Mouse (Mus musculus): ENCODE measurements around the gene Ube4b. TPM values are rescaled to one million over a fixed set of nuclear protein-coding genes. Genes with fewer than 3 reads are reported as not detected.

Gene Ube4b
- polyA plus RNA-seq, 1 experiment from 2014 or later = 82.8 TPM

GRCm38 (mm10) chr4:149344311-149344710, 82.2 kb downstream of the Ube4b start:
- peaks cover 74% of the 10 kb centered on the region for H3K36me3 ChIP-seq

GRCm38 (mm10) chr4:149340680-149341079, 85.9 kb downstream of the Ube4b start:
- Histone ChIP-seq H3K4me1 (0 out of 2 replicates have a peak, but pooled peaks cover 4% of the 10 kb centered on the region), H3K36me3 (peaks cover 78% of the 10 kb centered on the region), H3K9me3 (replicated peaks) (no peaks in the 10 kb centered on the region), H3K9ac (no peak overlapping the region), H3K4me2 (replicated peaks) (no peak overlapping the region), H3K4me3 (no peak overlapping the region), H3K27me3 (no peaks in the 10 kb centered on the region), H3K27ac (no peak overlapping the region)
- WGBS = 78% methylated on average over 2 of the region's 2 CpGs
- no peak for ATAC-seq (ENCODE audit: low FRiP score)

More at GRCm38 (mm10) chr4:149344311-149344710, 82.2 kb downstream of the Ube4b start:
- Histone ChIP-seq H3K27me3 (no peaks in the 10 kb centered on the region), H3K4me1 (0 out of 2 replicates have a peak, but pooled peaks cover 4% of the 10 kb centered on the region), H3K9ac (no peak overlapping the region), H3K9me3 (replicated peaks) (no peaks in the 10 kb centered on the region), H3K27ac (no peak overlapping the region), H3K4me2 (replicated peaks) (no peak overlapping the region), H3K4me3 (no peak overlapping the region)
- ATAC-seq (ENCODE audit: low FRiP score) = no peak
- WGBS = 83% methylated on average over 8 of the region's 8 CpGs

- Histone ChIP-seq H3K27ac (no peak overlapping the region), H3K36me3 (peaks cover 78% of the 10 kb centered on the region), H3K9ac (no peak overlapping the region), H3K27me3 (no peaks in the 10 kb centered on the region), H3K4me2 (replicated peaks) (no peak overlapping the region), H3K4me1 (0 out of 2 replicates have a peak, but pooled peaks cover 4% of the 10 kb centered on the region), H3K9me3 (replicated peaks) (no peaks in the 10 kb centered on the region), H3K4me3 (no peak overlapping the region)
- WGBS = 65% methylated on average over 5 of the region's 5 CpGs
- ATAC-seq (ENCODE audit: low FRiP score) = no peak
These were observed 86.9 kb downstream of the Ube4b start for GRCm38 (mm10) chr4:149339426-149340214.

DNA sequence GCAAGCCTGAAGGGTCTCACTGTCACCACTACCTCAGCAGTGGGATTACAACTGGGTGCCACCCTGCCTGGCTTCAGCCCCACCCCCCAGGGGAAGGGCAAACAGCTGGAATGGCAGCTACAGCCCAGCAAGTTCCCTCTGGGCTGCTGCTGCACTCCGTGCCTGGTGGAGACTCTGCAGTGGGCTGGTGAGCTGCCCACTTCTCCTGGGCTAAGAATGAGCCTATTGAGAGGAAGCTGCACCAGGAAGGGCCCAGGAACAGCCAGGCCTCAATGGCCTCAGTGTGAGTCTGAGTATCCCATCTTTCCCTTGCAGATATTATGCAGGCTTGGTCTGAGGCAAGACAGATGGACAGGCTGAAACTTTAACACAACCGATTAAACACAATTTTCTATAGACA, 88.4 kb downstream of the Ube4b start:
- Histone ChIP-seq H3K36me3 (peaks cover 77% of the 10 kb centered on the region), H3K9me3 (replicated peaks) (no peaks in the 10 kb centered on the region)
- WGBS = 92% methylated on average over 2 of the region's 2 CpGs

GRCm38 (mm10) chr4:149337353-149337752, 89.2 kb downstream of the Ube4b start:
- Histone ChIP-seq H3K27me3 (no peaks in the 10 kb centered on the region), H3K4me3 (no peak overlapping the region), H3K27ac (no peak overlapping the region), H3K9ac (no peak overlapping the region), H3K4me1 (0 out of 2 replicates have a peak, but pooled peaks cover 4% of the 10 kb centered on the region), H3K36me3 (peaks cover 77% of the 10 kb centered on the region), H3K4me2 (replicated peaks) (no peak overlapping the region), H3K9me3 (replicated peaks) (no peaks in the 10 kb centered on the region)
- ATAC-seq (ENCODE audit: low FRiP score) = no peak
- 91% methylated on average over 9 of the region's 9 CpGs for WGBS

More for the DNA sequence above, 88.4 kb downstream of the Ube4b start:
- no peak overlapping the region for H3K9ac ChIP-seq
- H3K4me1 ChIP-seq = 0 out of 2 replicates have a peak, but pooled peaks cover 4% of the 10 kb centered on the region
- no peak overlapping the region for H3K27ac ChIP-seq
- no peak for ATAC-seq (ENCODE audit: low FRiP score)
- H3K4me2 ChIP-seq (replicated peaks) = no peak overlapping the region
- no peaks in the 10 kb centered on the region for H3K27me3 ChIP-seq
- H3K4me3 ChIP-seq = no peak overlapping the region

- Histone ChIP-seq H3K4me3 (no peak overlapping the region), H3K27ac (no peak overlapping the region), H3K36me3 (peaks cover 75% of the 10 kb centered on the region), H3K9ac (no peak overlapping the region), H3K9me3 (replicated peaks) (no peaks in the 10 kb centered on the region), H3K4me1 (0 out of 2 replicates have a peak, but pooled peaks cover 4% of the 10 kb centered on the region), H3K4me2 (replicated peaks) (no peak overlapping the region), H3K27me3 (no peaks in the 10 kb centered on the region)
- no peak for ATAC-seq (ENCODE audit: low FRiP score)
- WGBS = 88% methylated on average over 7 of the region's 7 CpGs
These were observed 90.2 kb downstream of the Ube4b start for GRCm38 (mm10) chr4:149336302-149336701.

GRCm38 (mm10) chr4:149334881-149335280, 91.7 kb downstream of the Ube4b start:
- no peak overlapping the region for H3K9ac ChIP-seq
- no peak overlapping the region for H3K27ac ChIP-seq
- peaks cover 82% of the 10 kb centered on the region for H3K36me3 ChIP-seq
- H3K4me1 ChIP-seq = no peaks in the 10 kb centered on the region
- no peak overlapping the region for H3K4me3 ChIP-seq
- ATAC-seq (ENCODE audit: low FRiP score) = no peak
- no peaks in the 10 kb centered on the region for H3K9me3 ChIP-seq (replicated peaks)
- no peaks in the 10 kb centered on the region for H3K27me3 ChIP-seq
- H3K4me2 ChIP-seq (replicated peaks) = no peak overlapping the region
- WGBS = 95% methylated on average over 11 of the region's 11 CpGs

- H3K27ac ChIP-seq = no peak overlapping the region
- H3K36me3 ChIP-seq = peaks cover 93% of the 10 kb centered on the region
- no peak overlapping the region for H3K4me2 ChIP-seq (replicated peaks)
- no peak overlapping the region for H3K4me3 ChIP-seq
- ATAC-seq (ENCODE audit: low FRiP score) = no peak
- no peaks in the 10 kb centered on the region for H3K27me3 ChIP-seq
- no peaks in the 10 kb centered on the region for H3K9me3 ChIP-seq (replicated peaks)
- WGBS = 89% methylated on average over 7 of the region's 7 CpGs
- no peaks in the 10 kb centered on the region for H3K4me1 ChIP-seq
- no peak overlapping the region for H3K9ac ChIP-seq
These were observed 93.8 kb downstream of the Ube4b start for GRCm38 (mm10) chr4:149332726-149333125.

GRCm38 (mm10) chr4:149330495-149330894, 96.1 kb downstream of the Ube4b start:
- no peak overlapping the region for H3K9ac ChIP-seq
- H3K4me1 ChIP-seq = no peaks in the 10 kb centered on the region
- no peaks in the 10 kb centered on the region for H3K9me3 ChIP-seq (replicated peaks)
- H3K36me3 ChIP-seq = peaks cover 78% of the 10 kb centered on the region
- H3K4me3 ChIP-seq = no peak overlapping the region
- no peak overlapping the region for H3K27ac ChIP-seq
- no peaks in the 10 kb centered on the region for H3K27me3 ChIP-seq
- H3K4me2 ChIP-seq (replicated peaks) = no peak overlapping the region
- 96% methylated on average over 5 of the region's 5 CpGs for WGBS
- no peak for ATAC-seq (ENCODE audit: low FRiP score)

GRCm38 (mm10) chr4:149328735-149329134, 97.8 kb downstream of the Ube4b start:
- Histone ChIP-seq H3K4me2 (replicated peaks) (no peak overlapping the region), H3K27ac (no peak overlapping the region), H3K9ac (no peak overlapping the region), H3K9me3 (replicated peaks) (no peaks in the 10 kb centered on the region), H3K36me3 (peaks cover 60% of the 10 kb centered on the region), H3K27me3 (no peaks in the 10 kb centered on the region), H3K4me3 (no peak overlapping the region), H3K4me1 (no peaks in the 10 kb centered on the region)
- 85% methylated on average over 4 of the region's 4 CpGs for WGBS
- ATAC-seq (ENCODE audit: low FRiP score) = no peak

GRCm38 (mm10) chr4:149327281-149327680, 99.3 kb downstream of the Ube4b start:
- no peak overlapping the region for H3K27ac ChIP-seq
- peaks cover 48% of the 10 kb centered on the region for H3K36me3 ChIP-seq
- H3K27me3 ChIP-seq = no peaks in the 10 kb centered on the region

DNA sequence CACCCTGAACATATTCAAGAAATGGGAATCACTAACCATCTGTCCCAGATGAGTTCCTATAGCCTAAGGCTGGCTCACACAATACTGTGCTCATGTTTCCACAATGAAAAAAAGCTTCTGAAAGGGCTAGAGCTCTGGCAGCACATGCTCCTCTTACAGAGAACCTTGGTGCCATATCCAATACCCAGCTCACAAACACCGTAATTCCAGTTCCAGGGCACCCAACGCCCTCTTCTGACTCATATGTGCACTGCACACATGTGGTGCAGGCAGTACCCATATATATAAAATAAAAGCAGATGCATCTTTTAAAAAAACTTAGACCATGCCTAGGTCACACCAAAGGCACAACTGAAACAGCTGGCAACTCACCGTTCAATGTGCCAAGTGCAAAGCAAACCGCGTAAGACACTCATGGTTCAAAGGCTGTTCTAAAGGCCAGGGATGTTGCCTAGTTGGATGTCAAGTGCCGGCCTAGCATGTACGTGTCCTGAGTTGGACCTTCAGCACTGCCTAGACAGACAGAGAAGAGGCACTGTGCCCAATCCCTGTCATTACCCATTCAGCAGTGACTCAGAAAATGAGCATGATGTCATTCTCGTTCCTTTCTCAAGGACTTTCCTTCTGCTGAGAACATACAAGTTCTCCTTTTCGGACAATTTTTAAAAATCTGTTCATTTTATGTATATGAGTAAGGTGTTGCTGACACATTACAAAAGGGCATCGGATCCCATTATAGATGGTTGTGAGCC, 101.0 kb downstream of the Ube4b start:
- H3K9me3 ChIP-seq (replicated peaks) = no peaks in the 10 kb centered on the region
- no peaks in the 10 kb centered on the region for H3K4me1 ChIP-seq
- no peak overlapping the region for H3K9ac ChIP-seq
- H3K36me3 ChIP-seq = peaks cover 33% of the 10 kb centered on the region
- ATAC-seq (ENCODE audit: low FRiP score) = no peak
- H3K4me3 ChIP-seq = no peak overlapping the region
- 93% methylated on average over 10 of the region's 10 CpGs for WGBS
- no peaks in the 10 kb centered on the region for H3K27me3 ChIP-seq
- no peak overlapping the region for H3K4me2 ChIP-seq (replicated peaks)
- no peak overlapping the region for H3K27ac ChIP-seq

More at GRCm38 (mm10) chr4:149327281-149327680, 99.3 kb downstream of the Ube4b start:
- WGBS = 91% methylated on average over 7 of the region's 7 CpGs
- Histone ChIP-seq H3K9me3 (replicated peaks) (no peaks in the 10 kb centered on the region), H3K4me2 (replicated peaks) (no peak overlapping the region), H3K4me3 (no peak overlapping the region), H3K9ac (no peak overlapping the region), H3K4me1 (no peaks in the 10 kb centered on the region)
- ATAC-seq (ENCODE audit: low FRiP score) = no peak

Measured in hindbrain, embryonic 12.5 days (tissue).